Mouse (Mus musculus) heart, embryonic 12.5 days (tissue): Measurements from ENCODE around the gene Pls1. TPM values are rescaled to one million over a fixed set of nuclear protein-coding genes. Genes with fewer than 3 reads are reported as not detected.

Experiments used
- ATAC-seq: fragments of 200-750 bp; cut with Nextera tagmentation; 2 replicates; pipeline ENCODE4 v1.8.0; 2017; ENCODE audit warnings: moderate TSS enrichment, moderate library complexity; ENCODE audit not compliant: insufficient number of reproducible peaks, low FRiP score
- H3K27ac ChIP-seq: fragments of 300-500 bp; sonication (generic); 2 replicates; pipeline ENCODE4 v1.5.1; 2016; ENCODE audit warnings: mild to moderate bottlenecking, moderate library complexity; ENCODE audit not compliant: poor library complexity, severe bottlenecking
- H3K27me3 ChIP-seq: fragments of 300-500 bp; sonication (generic); replicated peaks from 2 replicates; pipeline ENCODE4 v1.6.1; 2016; ENCODE audit warnings: mild to moderate bottlenecking, moderate library complexity
- H3K36me3 ChIP-seq: fragments of 300-500 bp; sonication (generic); 2 replicates; pipeline ENCODE4 v1.6.1; 2016; ENCODE audit warnings: mild to moderate bottlenecking, moderate library complexity
- H3K4me1 ChIP-seq: fragments of 300-500 bp; sonication (generic); replicated peaks from 2 replicates; pipeline ENCODE4 v1.6.1; 2016; ENCODE audit warnings: mild to moderate bottlenecking
- H3K4me2 ChIP-seq: fragments of 300-500 bp; sonication (generic); 2 replicates; pipeline ENCODE4 v1.6.1; 2016; ENCODE audit warnings: mild to moderate bottlenecking, moderate library complexity
- H3K4me3 ChIP-seq: fragments of 300-500 bp; sonication (generic); 2 replicates; pipeline ENCODE4 v1.5.1; 2016; ENCODE audit warnings: mild to moderate bottlenecking
- H3K9ac ChIP-seq: fragments of 300-500 bp; sonication (generic); 2 replicates; pipeline ENCODE4 v1.6.1; 2016; ENCODE audit warnings: mild to moderate bottlenecking, moderate library complexity
- H3K9me3 ChIP-seq: fragments of 300-500 bp; sonication (generic); replicated peaks from 2 replicates; pipeline ENCODE4 v1.6.1; 2016; ENCODE audit warnings: mild to moderate bottlenecking, moderate library complexity
- WGBS: fragments of 180-500 bp; shearing (Covaris S2); methylation state at CpG from one replicate; pipeline ENCODE4 v1.1.7; 2016; 5-methylcytosine and 5-hydroxymethylcytosine counted together
- polyA plus RNA-seq: library from polyadenylated mRNA; unstranded; fragments of >200 nt; fragmentation: Nextera tagmentation; extraction: Ambion mirVana; gene quantifications from 2 replicates; pipeline ENCODE4 v1.2.1, GENCODE M21; 2016

Pls1 gene
- polyA plus RNA-seq, 1 experiment from 2014 or later = 1.1 TPM

- Histone ChIP-seq H3K27ac (peak overlapping the region; percentile 37), H3K27me3 (no peaks in the 10 kb centered on the region), H3K4me1 (peaks cover 8% of the 10 kb centered on the region), H3K36me3 (no peaks in the 10 kb centered on the region), H3K4me2 (no peak overlapping the region), H3K4me3 (no peak overlapping the region), H3K9me3 (no peaks in the 10 kb centered on the region), H3K9ac (no peak overlapping the region)
- peak; percentile 53; the same call in 1 of the 2 replicates for ATAC-seq
- WGBS = 65% methylated on average over 3 of the region's 3 CpGs
Observed at GRCm38 (mm10) chr9:95803783-95804182, 41.3 kb downstream of the Pls1 start.

GRCm38 (mm10) chr9:95801610-95802451 lies 43.3 kb downstream of the Pls1 start:
- Histone ChIP-seq H3K4me1 (peaks cover 8% of the 10 kb centered on the region), H3K27ac (no peak overlapping the region), H3K4me3 (no peak overlapping the region), H3K9me3 (no peaks in the 10 kb centered on the region), H3K27me3 (no peaks in the 10 kb centered on the region), H3K36me3 (no peaks in the 10 kb centered on the region), H3K9ac (no peak overlapping the region), H3K4me2 (no peak overlapping the region)
- 52% methylated on average over 10 of the region's 10 CpGs for WGBS
- ATAC-seq = peak; percentile 57; the same call in 1 of the 2 replicates

GRCm38 (mm10) chr9:95796323-95796722 lies 48.8 kb downstream of the Pls1 start:
- Histone ChIP-seq H3K4me2 (no peak overlapping the region), H3K27me3 (no peaks in the 10 kb centered on the region), H3K9me3 (no peaks in the 10 kb centered on the region), H3K4me1 (no peaks in the 10 kb centered on the region), H3K9ac (no peak overlapping the region), H3K36me3 (no peaks in the 10 kb centered on the region), H3K4me3 (no peak overlapping the region), H3K27ac (no peak overlapping the region)
- ATAC-seq = no peak
- 72% methylated on average over 2 of the region's 2 CpGs for WGBS

GRCm38 (mm10) chr9:95795844-95796243 lies 49.3 kb downstream of the Pls1 start:
- Histone ChIP-seq H3K9me3 (no peaks in the 10 kb centered on the region), H3K9ac (no peak overlapping the region), H3K4me3 (no peak overlapping the region), H3K27ac (no peak overlapping the region), H3K4me1 (no peaks in the 10 kb centered on the region), H3K4me2 (no peak overlapping the region), H3K27me3 (no peaks in the 10 kb centered on the region), H3K36me3 (no peaks in the 10 kb centered on the region)
- ATAC-seq = no peak
- 78% methylated on average over 5 of the region's 5 CpGs for WGBS

GRCm38 (mm10) chr9:95795077-95795784 lies 49.9 kb downstream of the Pls1 start:
- Histone ChIP-seq H3K4me2 (no peak overlapping the region), H3K36me3 (no peaks in the 10 kb centered on the region), H3K27ac (no peak overlapping the region), H3K27me3 (no peaks in the 10 kb centered on the region), H3K9ac (no peak overlapping the region), H3K9me3 (no peaks in the 10 kb centered on the region), H3K4me3 (no peak overlapping the region), H3K4me1 (no peaks in the 10 kb centered on the region)
- no peak for ATAC-seq
- WGBS = 75% methylated on average over 2 of the region's 2 CpGs

- H3K4me1 ChIP-seq = no peaks in the 10 kb centered on the region
- H3K9ac ChIP-seq = no peak overlapping the region
- no peak overlapping the region for H3K4me2 ChIP-seq
- no peak overlapping the region for H3K4me3 ChIP-seq
- H3K9me3 ChIP-seq = no peaks in the 10 kb centered on the region
- H3K27ac ChIP-seq = no peak overlapping the region
- no peaks in the 10 kb centered on the region for H3K36me3 ChIP-seq
- 84% methylated on average over 15 of the region's 15 CpGs for WGBS
- H3K27me3 ChIP-seq = no peaks in the 10 kb centered on the region
- ATAC-seq = no peak
Observed at GRCm38 (mm10) chr9:95793986-95794744, 50.9 kb downstream of the Pls1 start.

- Histone ChIP-seq H3K4me2 (no peak overlapping the region), H3K27me3 (no peaks in the 10 kb centered on the region), H3K4me1 (no peaks in the 10 kb centered on the region), H3K36me3 (no peaks in the 10 kb centered on the region), H3K27ac (no peak overlapping the region), H3K4me3 (no peak overlapping the region), H3K9me3 (no peaks in the 10 kb centered on the region), H3K9ac (no peak overlapping the region)
- no peak for ATAC-seq
- WGBS = 83% methylated on average over 16 of the region's 16 CpGs
Observed at GRCm38 (mm10) chr9:95784888-95785511, 60.1 kb downstream of the Pls1 start.

- Histone ChIP-seq H3K36me3 (no peaks in the 10 kb centered on the region), H3K9me3 (no peaks in the 10 kb centered on the region), H3K4me2 (no peak overlapping the region), H3K4me3 (no peak overlapping the region), H3K27ac (no peak overlapping the region), H3K9ac (no peak overlapping the region), H3K4me1 (no peaks in the 10 kb centered on the region), H3K27me3 (no peaks in the 10 kb centered on the region)
- WGBS = 70% methylated on average over 17 of the region's 17 CpGs
- no peak for ATAC-seq
Observed at GRCm38 (mm10) chr9:95783646-95784293, 61.3 kb downstream of the Pls1 start.

GRCm38 (mm10) chr9:95771671-95772070 lies 73.4 kb downstream of the Pls1 start:
- Histone ChIP-seq H3K27ac (no peak overlapping the region), H3K27me3 (no peaks in the 10 kb centered on the region), H3K4me1 (no peaks in the 10 kb centered on the region), H3K36me3 (no peaks in the 10 kb centered on the region), H3K4me2 (no peak overlapping the region), H3K9me3 (no peaks in the 10 kb centered on the region), H3K9ac (no peak overlapping the region), H3K4me3 (no peak overlapping the region)
- no peak for ATAC-seq
- 73% methylated on average over 2 of the region's 2 CpGs for WGBS

GRCm38 (mm10) chr9:95763218-95763617 lies 81.9 kb downstream of the Pls1 start:
- WGBS = 33% methylated on average over 4 of the region's 4 CpGs
- H3K9me3 ChIP-seq = no peaks in the 10 kb centered on the region

More at GRCm38 (mm10) chr9:95763218-95763617, 81.9 kb downstream of the Pls1 start:
- Histone ChIP-seq H3K9ac (no peak overlapping the region), H3K27ac (no peak overlapping the region), H3K4me2 (no peak overlapping the region), H3K4me1 (no peaks in the 10 kb centered on the region), H3K4me3 (no peak overlapping the region), H3K36me3 (no peaks in the 10 kb centered on the region), H3K27me3 (no peaks in the 10 kb centered on the region)
- no peak for ATAC-seq
